Mouse (Mus musculus) 3T3-L1 (cell line): ENCODE measurements at regions not wholly inside any gene's neighbourhood (a gene's known extent, or its start where the extent isn't known, plus 50 kb on each side); places are given as distances from the start of the nearest gene placed in this dataset.

ENCODE experiments used
- DNase-seq: peaks from one replicate; pipeline ENCODE4 v3.0.0-alpha.2; 2015; ENCODE audit warnings: low read depth, low spot score

DNA sequence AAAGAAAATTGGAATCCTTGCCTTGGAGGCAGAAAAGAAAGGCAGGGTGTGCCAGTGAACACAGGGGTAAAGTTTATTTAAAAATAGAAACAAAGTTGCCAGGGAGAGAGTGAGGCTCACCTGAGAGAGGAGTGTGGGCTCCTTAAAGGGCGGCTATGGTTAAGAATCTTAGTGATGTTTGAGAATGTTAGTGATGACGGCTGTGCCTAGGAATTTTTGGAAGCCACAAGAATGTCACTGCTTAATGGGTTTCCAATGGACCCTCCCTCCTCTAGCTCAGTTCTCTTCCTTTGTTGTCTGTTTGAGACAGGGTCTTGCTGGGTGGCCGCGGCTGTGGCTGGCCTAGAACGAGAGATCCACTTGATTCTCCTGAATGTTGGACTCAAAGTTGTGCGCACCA is 106.3 kb upstream of the Hs6st1 start:
- peak; percentile 43 for DNase-seq

DNA sequence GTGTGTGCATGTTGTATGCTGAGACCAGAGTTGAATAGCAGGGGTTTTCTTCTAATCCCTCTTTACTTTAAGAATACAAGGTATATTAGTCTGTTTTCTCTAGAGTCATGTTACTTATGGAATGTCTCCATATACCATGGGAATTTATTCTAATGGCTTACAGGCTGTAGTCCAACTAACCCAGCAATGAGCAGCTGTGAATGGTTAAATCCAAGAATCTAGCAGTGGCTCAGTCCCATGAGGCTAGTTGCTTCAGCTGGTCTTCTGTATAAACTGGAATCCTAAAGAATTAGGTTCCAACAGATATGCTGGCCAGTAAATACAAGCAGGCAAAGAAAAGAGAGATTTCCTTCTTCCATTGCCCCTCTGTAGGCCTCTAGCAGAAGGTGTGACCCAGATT is 99.7 kb upstream of the Hs6st1 start:
- peak; percentile 52 for DNase-seq

- no peak for DNase-seq
Measured at GRCm38 (mm10) chr1:35971435-35972189, 96.6 kb upstream of the Hs6st1 start.

DNA sequence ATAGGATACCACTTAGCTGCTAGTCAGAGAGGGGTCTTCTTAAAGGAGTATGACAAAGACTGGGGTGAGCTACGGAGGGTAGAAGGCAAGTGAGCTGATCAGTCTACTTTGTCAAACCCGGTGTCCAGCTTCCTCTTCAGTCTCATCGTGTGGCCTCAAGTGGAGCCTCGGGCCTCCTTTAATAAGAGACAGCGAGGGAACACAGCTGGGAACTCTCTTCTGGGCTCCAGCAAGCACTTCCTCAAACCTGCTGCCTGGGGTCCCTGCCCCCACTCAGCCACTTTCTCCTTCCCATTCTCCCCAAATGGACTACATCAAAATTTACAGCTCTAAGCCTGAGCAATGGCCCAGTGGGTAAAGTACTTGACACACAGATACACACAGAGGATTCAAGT is 96.0 kb upstream of the Hs6st1 start:
- no peak for DNase-seq

DNA sequence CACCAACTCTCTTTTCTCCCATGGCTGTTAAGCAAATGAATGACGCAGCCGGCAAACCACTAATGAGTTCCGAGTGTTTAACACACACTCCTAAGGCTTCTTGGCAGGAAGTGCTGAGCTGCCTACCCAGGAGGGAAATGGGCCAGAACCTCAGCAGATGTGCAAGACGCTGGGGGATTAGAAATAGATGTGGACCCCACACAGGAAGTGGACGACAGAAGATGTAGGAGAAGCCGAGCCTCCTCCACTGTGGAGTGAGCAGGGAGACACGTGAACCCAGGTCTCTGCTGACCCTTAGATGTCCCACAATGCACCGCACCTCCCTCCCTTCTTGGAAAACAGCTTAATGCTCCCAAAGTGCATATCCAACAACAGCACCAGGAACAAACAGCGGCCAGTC is 94.8 kb upstream of the Hs6st1 start:
- DNase-seq = peak; percentile 33

GRCm38 (mm10) chr1:35975611-35976208 is 92.5 kb upstream of the Hs6st1 start:
- peak; percentile 66 for DNase-seq

- DNase-seq = peak; percentile 75
Measured at GRCm38 (mm10) chr1:35976528-35976927, 91.7 kb upstream of the Hs6st1 start.

DNA sequence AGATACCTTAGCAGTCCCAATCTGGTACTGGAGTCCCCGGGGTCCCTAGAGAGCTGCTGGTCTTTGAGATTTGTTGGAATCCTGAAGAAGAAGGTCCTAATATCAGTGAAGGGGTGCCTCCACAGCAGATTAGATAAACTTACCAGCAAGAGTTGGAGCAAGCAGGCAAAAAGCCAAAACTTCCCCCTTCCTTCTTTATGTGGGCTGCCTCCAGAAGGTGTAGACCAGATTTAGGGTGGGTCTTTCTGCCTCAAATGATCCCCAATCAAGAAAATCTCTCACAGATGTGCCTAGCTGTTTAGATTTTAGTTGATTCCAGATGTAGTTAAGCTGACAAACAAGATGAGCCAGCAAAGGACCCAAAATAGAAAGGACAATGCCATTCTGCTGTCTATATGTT is 90.1 kb upstream of the Hs6st1 start:
- DNase-seq = peak; percentile 9

DNA sequence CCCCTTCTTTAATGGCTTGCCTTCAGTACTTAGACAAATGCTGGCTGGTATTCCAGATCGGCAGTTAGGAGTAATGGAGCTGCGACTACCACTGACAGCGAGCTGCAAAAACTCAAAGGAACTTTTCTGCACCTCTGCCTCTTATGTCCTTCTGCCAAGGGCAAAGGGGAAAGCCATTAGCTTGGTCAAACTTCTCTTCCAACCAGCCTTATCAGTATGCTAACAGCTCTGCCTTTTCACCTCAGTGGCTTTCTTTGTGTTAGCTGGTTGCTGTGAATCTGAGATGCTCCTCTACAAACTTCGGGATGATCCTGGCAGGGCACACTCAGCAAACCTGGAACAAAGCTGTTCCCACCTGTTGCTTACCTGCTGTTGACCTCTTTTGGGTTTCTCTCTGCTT is 89.4 kb upstream of the Hs6st1 start:
- DNase-seq = no peak

- DNase-seq = no peak
Measured at GRCm38 (mm10) chr1:35981226-35981625, 87.0 kb upstream of the Hs6st1 start.

DNA sequence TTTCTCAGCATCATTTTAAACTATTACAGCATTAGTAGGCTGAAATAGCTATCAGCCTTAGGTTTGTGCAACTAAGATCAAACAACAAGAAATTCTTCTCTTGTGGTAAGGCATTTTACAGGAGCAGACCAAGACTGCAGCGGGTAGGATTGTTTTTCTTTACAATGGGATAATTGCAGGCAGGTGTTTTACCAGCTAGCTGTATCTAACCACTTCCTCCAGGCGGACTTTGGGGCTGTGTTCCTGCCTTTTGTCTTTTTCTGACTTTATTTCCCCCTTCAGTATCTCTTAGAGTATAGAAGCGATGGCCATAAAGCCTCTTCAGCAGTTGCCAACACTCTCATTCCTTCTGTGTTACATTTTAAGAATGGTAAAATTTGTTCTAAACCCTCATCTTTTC is 84.8 kb upstream of the Hs6st1 start:
- no peak for DNase-seq

DNA sequence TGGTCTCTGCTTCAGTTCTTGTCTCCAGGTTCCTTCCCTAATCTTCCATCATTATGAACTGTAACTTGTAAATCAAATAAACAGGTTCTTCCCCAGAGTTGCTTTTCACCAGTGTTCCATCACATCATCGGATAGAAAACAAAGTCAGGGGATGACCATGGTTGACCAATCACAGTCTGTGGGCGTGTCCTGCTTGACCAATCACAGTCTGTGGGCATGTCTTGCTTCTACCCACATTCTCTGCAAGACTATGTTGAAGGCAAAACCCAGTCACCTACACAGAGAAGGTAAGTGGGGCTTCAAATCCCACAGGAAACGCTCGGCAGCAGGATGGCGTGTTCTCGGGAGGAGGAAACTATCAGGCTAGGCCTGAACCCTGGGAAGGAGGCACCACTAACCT is 82.9 kb upstream of the Hs6st1 start:
- no peak for DNase-seq

GRCm38 (mm10) chr1:35986666-35987065 is 81.5 kb upstream of the Hs6st1 start:
- peak; percentile 83 for DNase-seq

DNA sequence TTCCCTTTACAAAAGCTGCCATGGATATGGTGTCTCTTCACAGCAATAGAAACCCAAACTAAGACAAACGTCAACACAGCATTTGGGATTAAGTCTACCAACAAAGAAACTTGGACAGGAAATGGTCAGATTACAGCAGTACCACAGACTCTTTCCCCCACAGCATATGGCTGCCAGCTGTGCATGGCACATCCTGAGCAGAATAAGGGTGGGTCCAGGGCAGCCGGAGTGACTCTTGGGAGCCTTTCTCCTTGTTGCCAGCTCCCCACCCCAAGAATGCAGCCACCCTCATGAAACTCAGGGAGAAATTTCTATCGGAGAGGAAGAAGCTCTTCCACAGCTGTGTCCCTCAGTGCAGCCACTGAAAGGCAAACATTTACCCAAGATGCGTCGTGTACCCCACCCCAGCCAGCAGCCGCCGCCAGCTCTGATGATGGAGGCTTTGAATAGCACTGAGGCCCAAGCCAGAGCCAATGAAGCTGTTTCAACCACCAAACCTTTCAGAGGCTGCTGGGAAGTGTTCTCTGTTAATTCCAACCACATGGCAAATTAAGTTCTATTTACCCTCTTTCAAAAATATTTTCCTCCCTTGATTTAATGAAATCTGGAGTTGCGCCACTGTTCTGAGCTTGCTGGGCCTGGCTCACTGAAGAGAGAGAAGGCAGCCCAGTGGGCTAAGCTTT is 75.8 kb upstream of the Hs6st1 start:
- DNase-seq = no peak

- no peak for DNase-seq
Measured at GRCm38 (mm10) chr1:35992937-35993336, 75.3 kb upstream of the Hs6st1 start.

DNA sequence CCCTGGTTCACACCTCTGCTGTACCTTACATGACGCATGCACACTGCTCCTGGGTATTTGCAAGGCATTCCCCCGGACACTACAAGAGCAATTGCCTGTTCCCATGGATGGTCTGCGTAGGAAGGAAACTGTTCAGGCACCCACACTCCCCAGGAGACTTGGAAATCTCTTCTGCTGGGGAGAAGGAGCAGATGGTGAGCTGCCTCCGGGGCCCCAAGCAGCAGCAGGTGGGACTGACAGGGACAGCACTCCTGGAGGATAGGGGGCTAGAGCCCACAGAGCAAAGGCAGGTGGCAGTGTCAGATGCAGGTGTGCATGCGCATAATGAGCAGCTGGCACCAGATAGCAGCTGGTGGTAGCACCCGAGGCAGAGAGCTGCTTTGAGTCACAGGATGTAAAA is 72.5 kb upstream of the Hs6st1 start:
- DNase-seq = no peak

GRCm38 (mm10) chr1:36001319-36001718 is 66.9 kb upstream of the Hs6st1 start:
- DNase-seq = no peak

GRCm38 (mm10) chr1:36001821-36002220 is 66.4 kb upstream of the Hs6st1 start:
- no peak for DNase-seq

DNA sequence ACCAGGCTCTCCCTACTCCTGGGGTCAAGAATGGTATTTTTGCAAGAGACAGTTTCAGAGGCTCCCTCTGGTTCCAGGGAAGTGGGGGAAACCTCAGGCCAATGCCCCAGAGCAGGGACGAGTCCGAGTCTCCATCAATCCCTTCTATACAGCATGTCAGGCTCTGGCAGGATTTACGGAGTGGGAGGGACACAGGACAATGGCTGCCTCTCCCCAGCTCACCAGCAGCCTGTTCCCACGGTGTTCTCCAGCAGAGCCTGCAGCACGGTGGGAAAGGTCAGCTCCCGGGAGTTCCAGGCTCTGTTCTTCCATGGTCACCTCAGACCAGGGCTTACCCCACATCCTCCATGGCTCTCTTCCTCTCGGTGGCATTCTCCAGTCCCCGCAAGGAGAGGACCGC is 64.6 kb upstream of the Hs6st1 start:
- DNase-seq = no peak

DNA sequence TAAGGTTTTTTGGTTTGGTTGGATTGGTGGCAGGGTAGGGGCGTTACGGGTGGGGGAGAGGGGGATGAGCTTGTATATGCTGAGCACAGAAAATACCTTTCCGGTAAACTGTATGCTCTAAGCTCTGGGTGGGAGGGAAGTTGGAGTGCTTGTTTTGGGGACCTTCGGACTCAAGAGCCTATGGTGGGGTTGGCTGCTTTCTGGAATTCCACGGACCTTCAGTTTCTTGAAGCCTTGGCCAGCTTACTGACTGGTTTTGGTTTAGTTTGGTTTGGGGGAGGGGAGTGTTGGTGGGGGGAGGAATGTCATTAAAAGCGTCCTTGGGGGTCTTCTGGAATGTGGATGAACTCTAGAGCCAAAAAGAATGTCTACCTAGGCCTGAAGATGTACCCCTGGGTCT is 59.6 kb upstream of the Hs6st1 start:
- no peak for DNase-seq

DNA sequence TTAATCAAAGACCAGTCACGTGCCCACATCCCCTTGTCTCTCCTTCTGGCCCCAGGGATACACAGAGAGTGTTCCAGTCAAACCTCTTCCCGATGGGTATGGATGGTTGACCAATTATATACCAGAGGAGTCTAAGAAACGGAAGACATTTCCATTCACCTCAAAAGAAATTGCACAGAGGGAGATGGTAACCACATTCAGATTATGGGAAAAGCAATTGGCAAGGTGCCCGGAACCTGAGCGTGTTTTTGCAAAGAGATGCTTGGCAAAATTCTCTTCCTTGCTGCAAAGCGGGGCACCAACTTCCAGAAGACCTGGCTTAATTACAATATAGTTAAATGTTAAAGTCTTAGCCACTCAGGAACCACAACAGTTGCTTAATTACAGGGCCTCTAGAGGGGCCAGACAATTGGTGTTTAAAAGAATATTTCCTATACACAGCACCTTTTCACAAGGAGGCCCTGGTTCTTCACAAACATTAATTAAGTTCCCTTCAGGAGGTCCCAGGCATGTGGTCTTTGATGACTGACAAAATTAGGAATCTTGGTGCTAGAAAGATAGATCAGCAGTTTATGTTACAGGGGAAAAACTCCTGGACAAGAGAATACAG is 59.1 kb upstream of the Hs6st1 start:
- peak; percentile 73 for DNase-seq

DNA sequence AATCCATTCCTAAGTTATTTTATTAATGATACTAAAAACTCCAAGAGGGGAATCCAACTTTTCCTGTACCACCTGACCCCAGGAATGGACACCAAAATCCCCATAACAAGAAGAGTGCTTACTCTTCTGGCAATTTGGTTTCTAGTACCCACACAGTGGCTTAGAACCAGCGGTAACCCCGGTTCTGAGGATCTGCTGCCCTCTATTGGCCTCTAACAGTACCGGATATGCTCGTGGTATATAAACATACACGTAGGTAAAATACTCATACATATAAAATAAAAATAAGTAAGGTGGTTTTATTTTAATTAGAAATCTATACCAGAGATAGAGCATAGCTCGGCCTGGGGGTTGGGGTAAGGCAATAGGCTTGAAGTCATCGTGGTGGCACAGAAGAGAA is 58.0 kb upstream of the Hs6st1 start:
- no peak for DNase-seq

DNA sequence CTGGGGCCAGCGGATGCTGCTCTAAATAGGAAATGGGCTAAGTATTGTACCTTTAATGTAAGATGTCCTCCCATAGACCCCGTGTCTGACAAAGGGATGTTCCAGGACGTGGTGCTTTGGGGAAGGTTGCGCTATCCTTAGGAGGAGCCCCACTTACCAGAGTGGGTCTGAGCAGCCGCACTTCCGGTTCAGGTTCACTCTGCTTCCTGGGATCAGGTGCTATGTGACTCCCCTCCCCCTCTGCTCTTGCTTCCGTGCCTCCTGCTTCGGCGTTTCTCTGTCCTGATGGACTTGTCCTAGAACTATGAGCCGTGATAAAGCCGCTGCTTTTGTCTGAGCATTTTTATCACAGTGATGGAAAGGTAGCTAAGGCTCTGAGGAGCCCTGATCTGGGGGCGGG is 57.4 kb upstream of the Hs6st1 start:
- no peak for DNase-seq
